Mouse (Mus musculus): ENCODE results near the gene Olfr594.
"Not testable (repeated sequence)": the region's sequence is repeated elsewhere in the genome, so short reads cannot be mapped to it uniquely, and the experiment has no call there.

The Olfr594 gene

GRCm38 (mm10) chr7:103216696-103217095 lies at the start of gene Olfr594:
Gene Olfr594, plus strand, starts transcription at chr7:103216996.
- no peak for DNase-seq (ENCODE audit: low spot score)

GRCm38 (mm10) chr7:103169697-103170096 lies 47.1 kb upstream of the Olfr594 start:
- DNase-seq (ENCODE audit: low spot score) = no peak

GRCm38 (mm10) chr7:103178240-103178639 lies 38.6 kb upstream of the Olfr594 start, which contains the start of gene Olfr591:
Gene Olfr591, minus strand, starts transcription at chr7:103178340.
- no peak for DNase-seq (ENCODE audit: low spot score)

GRCm38 (mm10) chr7:103184503-103184902 lies 32.3 kb upstream of the Olfr594 start, which contains the start of gene Olfr592:
Gene Olfr592, plus strand, starts transcription at chr7:103184803.
- DNase-seq (ENCODE audit: low spot score) = not testable (repeated sequence)

GRCm38 (mm10) chr7:103211562-103211961 lies 5.2 kb upstream of the Olfr594 start, which contains the start of gene Olfr593:
Gene Olfr593, plus strand, starts transcription at chr7:103211862.
- DNase-seq (ENCODE audit: low spot score) = no peak

GRCm38 (mm10) chr7:103212050-103212449 lies 4.7 kb upstream of the Olfr594 start:
- DNase-seq (ENCODE audit: low spot score) = not testable (repeated sequence)

GRCm38 (mm10) chr7:103252405-103252804 lies 35.6 kb downstream of the Olfr594 start, which contains the start of gene Usp17ld:
Gene Usp17ld, minus strand, starts transcription at chr7:103252505.
- not testable (repeated sequence) for DNase-seq (ENCODE audit: low spot score)

All from T-cell, adult 2 months (primary cell).